Mouse (Mus musculus) lung, embryonic 15.5 days (tissue): ENCODE measurements around the gene Klhl9. TPM values are rescaled to one million over a fixed set of nuclear protein-coding genes. Genes with fewer than 3 reads are reported as not detected.
A peak's percentile ranks its signal among the peaks of the same experiment; 100 is the strongest.
"Not testable (repeated sequence)": the region's sequence is repeated elsewhere in the genome, so short reads cannot be mapped to it uniquely, and the experiment has no call there.

Experiments used
- ATAC-seq: fragments of 200-750 bp; cut with Nextera tagmentation; 2 replicates; pipeline ENCODE4 v1.8.0; 2017; ENCODE audit warnings: moderate number of reproducible peaks, borderline replicate concordance; ENCODE audit not compliant: low FRiP score, low TSS enrichment; ENCODE audit errors: extremely low read depth
- H3K27ac ChIP-seq: fragments of 300-500 bp; sonication (generic); 2 replicates; pipeline ENCODE4 v1.5.1; 2015; ENCODE audit warnings: moderate library complexity, mild to moderate bottlenecking, inconsistent platforms
- H3K27me3 ChIP-seq: fragments of 300-500 bp; sonication (generic); 2 replicates; pipeline ENCODE4 v1.6.1; 2015; ENCODE audit warnings: inconsistent platforms
- H3K36me3 ChIP-seq: fragments of 300-500 bp; sonication (generic); 2 replicates; pipeline ENCODE4 v1.6.1; 2015; ENCODE audit warnings: inconsistent platforms
- H3K4me1 ChIP-seq: fragments of 300-500 bp; sonication (generic); 2 replicates; pipeline ENCODE4 v1.6.1; 2015; ENCODE audit warnings: inconsistent platforms
- H3K4me2 ChIP-seq: fragments of 300-500 bp; sonication (generic); 2 replicates; pipeline ENCODE4 v1.6.1; 2015; ENCODE audit warnings: inconsistent platforms, mild to moderate bottlenecking, moderate library complexity
- H3K4me3 ChIP-seq: fragments of 300-500 bp; sonication (generic); 2 replicates; pipeline ENCODE4 v1.5.1; 2015; ENCODE audit warnings: mild to moderate bottlenecking, inconsistent platforms
- H3K9ac ChIP-seq: fragments of 300-500 bp; sonication (generic); 2 replicates; pipeline ENCODE4 v1.6.1; 2015; ENCODE audit warnings: inconsistent platforms
- H3K9me3 ChIP-seq: fragments of 300-500 bp; sonication (generic); 2 replicates; pipeline ENCODE4 v1.6.1; 2016; ENCODE audit warnings: inconsistent platforms
- WGBS: fragments of 180-500 bp; shearing (Covaris S2); methylation state at CpG from one replicate; pipeline ENCODE4 v1.1.7; 2015; 5-methylcytosine and 5-hydroxymethylcytosine counted together
- polyA plus RNA-seq: library from polyadenylated mRNA; unstranded; fragments of >200 nt; fragmentation: Nextera tagmentation; extraction: Ambion mirVana; gene quantifications from 2 replicates; pipeline ENCODE4 v1.2.1, GENCODE M21; 2015

The Klhl9 gene
- polyA plus RNA-seq, result 93.3 and 96.3 TPM in 2 replicates

DNA sequence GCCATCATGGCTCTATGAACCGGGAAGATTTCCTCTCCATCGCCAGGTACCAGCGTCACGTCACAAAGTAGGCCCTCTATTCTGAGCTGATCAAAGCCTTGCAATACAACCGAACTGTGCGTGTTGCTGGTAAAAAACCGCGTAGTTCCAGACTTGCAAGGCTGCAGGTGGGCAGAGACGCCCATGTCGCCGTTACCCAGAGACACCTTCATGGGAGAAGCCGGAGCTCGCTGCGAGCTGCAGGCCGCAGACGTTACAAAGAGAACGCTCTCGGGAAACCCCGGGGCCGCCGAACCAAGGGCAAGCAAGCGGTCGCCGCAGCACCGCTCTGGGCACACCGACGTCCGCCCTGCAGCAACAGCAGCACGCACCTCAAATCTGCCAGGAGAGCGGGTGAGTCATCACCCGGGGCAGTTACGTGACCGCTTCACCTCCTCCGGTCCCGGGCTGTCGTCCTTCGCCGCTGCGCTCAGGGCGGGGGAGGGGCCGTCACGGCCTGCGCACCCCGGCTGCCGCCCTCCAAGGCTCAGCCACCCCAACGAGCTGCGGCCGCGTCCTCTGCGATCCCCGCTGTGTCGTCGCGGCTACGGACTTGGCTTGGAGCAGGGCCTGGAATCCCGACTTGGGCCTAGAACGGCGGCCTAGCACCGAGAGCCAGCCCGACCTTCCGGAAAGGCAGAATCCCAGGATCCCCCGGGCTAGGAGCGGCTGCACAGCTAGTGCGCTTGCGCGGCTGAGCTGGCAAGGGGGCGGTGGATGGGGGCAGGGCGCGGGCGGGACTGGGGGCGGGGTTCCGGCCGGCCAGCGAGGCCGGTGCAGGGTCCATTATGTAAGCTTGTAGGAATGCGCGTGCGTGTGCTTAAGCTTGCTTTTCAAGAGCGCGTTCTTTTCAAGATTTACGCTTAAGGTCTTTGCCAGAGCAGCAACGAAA, at the start of gene Klhl9, which contains the start of gene Gm26566:
TSS of gene Klhl9 (minus strand) at position 675 of the 931 bp plus-strand sequence.
TSS of gene Gm26566 (plus strand) at position 15 of the 931 bp plus-strand sequence.
- H3K27ac ChIP-seq, result peak within 1 kb of the TSS; percentile 97
- H3K4me3 ChIP-seq, result peak within 1 kb of the TSS; percentile 85
- ATAC-seq, result peak; percentile 98
- H3K4me2 ChIP-seq, result peak within 1 kb of the TSS; percentile 71
- peak within 1 kb of the TSS; percentile 91 for H3K9ac ChIP-seq
- WGBS, result under 1% methylated on average over 72 of the region's 82 CpGs
- H3K4me1 ChIP-seq, result peaks cover 28% of the 10 kb centered on the region
- peaks cover 20% of the 10 kb centered on the region for H3K36me3 ChIP-seq
- H3K27me3 ChIP-seq, result no peaks in the 10 kb centered on the region
- no peaks in the 10 kb centered on the region for H3K9me3 ChIP-seq

DNA sequence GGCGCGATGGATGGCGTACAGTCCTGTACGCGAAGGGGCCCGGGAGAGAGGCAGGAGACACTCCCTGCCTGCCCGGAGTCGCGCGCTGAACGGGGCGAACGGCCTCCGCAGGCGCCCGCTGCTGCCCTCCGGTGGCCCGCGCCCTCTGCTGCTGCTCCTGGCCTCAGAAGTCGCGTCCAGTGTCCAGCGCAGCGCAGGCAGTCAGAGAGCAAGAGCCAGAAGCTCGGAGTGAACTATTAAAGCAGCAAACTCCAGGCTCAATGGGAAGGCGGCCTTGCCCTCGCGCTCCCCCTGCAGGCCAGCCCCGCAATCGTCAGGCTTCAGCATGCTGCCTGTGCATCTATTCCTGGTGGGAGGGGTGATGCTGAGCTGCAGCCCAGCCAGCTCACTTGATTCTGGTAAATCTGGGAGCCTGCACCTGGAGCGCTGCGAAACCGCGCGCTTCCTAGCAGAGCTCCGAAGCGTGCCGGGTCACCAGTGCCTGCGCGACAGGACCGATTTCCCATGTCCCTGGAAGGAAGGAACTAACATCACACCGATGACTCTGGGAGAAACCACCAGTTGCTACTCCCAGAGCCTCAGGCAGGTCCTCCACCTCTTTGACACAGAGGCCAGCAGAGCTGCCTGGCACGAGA, 41.2 kb upstream of the Klhl9 start:
- not testable (repeated sequence) for H3K4me1 ChIP-seq, ATAC-seq, H3K36me3 ChIP-seq, H3K9me3 ChIP-seq, H3K27me3 ChIP-seq
- Histone ChIP-seq H3K4me3 (peak overlapping the region; percentile 31), H3K9ac (peak overlapping the region; percentile 27; the same call in 1 of the 2 replicates), H3K4me2 (peak overlapping the region; percentile 50), H3K27ac (peak overlapping the region; percentile 77)
- WGBS, result 2% methylated on average over 41 of the region's 42 CpGs

DNA sequence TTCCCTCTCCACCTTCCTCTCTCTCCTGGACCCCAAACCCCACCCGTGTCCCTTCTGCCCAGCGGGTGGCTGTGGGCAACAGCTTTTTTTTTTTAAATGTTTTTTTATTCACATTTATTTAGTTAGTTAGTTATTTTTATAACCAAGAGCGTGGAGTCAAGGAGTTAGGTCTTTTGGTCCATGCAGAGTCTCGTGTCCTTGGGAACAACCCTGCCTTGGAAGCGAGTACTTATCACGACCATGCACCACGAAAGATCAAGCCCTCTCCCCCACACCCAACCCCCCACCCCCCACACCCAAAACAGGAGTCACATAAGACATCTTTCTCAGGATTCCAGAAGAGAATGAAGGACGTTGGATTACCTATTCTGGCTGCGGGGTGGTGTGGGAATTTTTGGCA, 40.1 kb upstream of the Klhl9 start:
- 47% methylated on average over 9 of the region's 9 CpGs for WGBS
- H3K27ac ChIP-seq, result not testable (repeated sequence)

DNA sequence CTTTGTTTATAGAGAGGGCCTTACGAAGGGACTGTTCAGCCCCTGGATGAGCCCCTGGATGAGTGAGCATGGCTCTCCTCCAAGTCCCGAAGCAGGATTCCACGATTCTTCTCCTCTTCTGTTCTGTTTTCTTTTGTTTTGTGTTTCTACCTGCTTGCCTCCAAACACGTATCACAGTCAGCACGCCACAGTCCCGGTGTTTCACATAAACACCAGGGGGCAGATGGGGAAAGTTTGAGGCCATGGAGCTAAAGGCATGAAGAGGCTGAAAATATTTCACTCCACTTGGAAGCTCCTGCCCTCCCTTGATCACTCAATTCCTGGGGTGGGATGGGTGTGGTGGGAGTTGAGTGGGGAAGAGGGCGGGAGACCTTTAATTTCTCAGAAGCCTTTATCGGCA, 39.5 kb upstream of the Klhl9 start:
- H3K27me3 ChIP-seq, H3K9ac ChIP-seq, H3K4me1 ChIP-seq, H3K27ac ChIP-seq, H3K4me2 ChIP-seq, H3K9me3 ChIP-seq, H3K4me3 ChIP-seq, ATAC-seq, H3K36me3 ChIP-seq: not testable (repeated sequence)
- WGBS, result 55% methylated on average over 6 of the region's 8 CpGs

More for the DNA sequence above, 40.1 kb upstream of the Klhl9 start:
- not testable (repeated sequence) for H3K9ac ChIP-seq, H3K4me1 ChIP-seq, H3K36me3 ChIP-seq, H3K27me3 ChIP-seq, ATAC-seq, H3K9me3 ChIP-seq, H3K4me2 ChIP-seq, H3K4me3 ChIP-seq

DNA sequence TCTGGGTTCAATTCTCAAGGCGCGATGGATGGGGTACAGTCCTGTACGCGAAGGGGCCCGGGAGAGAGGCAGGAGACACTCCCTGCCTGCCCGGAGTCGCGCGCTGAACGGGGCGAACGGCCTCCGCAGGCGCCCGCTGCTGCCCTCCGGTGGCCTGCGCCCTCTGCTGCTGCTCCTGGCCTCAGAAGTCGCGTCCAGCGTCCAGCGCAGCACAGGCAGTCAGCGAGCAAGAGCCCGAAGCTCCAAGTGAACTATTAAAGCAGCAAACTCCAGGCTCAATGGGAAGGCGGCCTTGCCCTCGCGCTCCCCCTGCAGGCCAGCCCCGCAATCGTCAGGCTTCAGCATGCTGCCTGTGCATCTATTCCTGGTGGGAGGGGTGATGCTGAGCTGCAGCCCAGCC, 38.2 kb upstream of the Klhl9 start:
- Histone ChIP-seq H3K27ac (peak overlapping the region; percentile 75), H3K4me3 (peak overlapping the region; percentile 35), H3K4me2 (peak overlapping the region; percentile 50)
- not testable (repeated sequence) for H3K4me1 ChIP-seq, ATAC-seq, H3K36me3 ChIP-seq, H3K9me3 ChIP-seq, H3K27me3 ChIP-seq, H3K9ac ChIP-seq
- under 1% methylated on average over 22 of the region's 28 CpGs for WGBS

DNA sequence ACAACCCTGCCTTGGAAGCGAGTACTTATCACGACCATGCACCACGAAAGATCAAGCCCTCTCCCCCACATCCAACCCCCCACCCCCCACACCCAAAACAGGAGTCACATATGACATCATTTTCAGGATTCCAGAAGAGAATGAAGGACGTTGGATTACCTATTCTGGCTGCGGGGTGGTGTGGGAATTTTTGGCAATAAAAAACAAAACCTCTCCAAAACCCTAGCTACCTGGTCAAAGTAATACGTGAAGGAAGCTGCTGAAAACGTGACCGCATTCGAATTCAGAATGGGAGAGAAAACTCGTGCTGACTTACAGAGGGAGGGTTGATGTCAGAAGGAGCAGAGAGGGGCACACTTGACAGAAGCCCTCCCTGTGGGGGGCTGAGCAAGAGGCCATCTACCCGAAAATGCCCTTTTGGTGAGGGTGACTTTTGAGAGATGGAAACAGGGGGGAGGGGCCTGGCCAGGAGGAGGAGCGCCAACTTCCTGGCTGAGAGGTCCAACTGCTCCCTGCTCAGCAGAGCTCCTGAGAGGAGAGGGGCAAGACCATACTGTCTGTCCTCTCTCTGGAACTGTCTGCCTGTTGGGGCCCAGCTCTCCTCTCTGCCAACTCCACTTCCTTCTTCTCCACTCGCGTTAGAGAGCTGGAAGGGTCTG, 37.5 kb upstream of the Klhl9 start, which contains the start of gene Gm13283:
TSS of gene Gm13283 (plus strand) at position 510 of the 659 bp plus-strand sequence.
- H3K4me2 ChIP-seq, result peak within 1 kb of the TSS; percentile 50
- H3K9me3 ChIP-seq, H3K36me3 ChIP-seq, H3K27me3 ChIP-seq, ATAC-seq, H3K4me1 ChIP-seq, H3K9ac ChIP-seq: not testable (repeated sequence)
- H3K27ac ChIP-seq, result peak within 1 kb of the TSS; percentile 75
- H3K4me3 ChIP-seq, result peak within 1 kb of the TSS; percentile 35
- 21% methylated on average over 7 of the region's 14 CpGs for WGBS

DNA sequence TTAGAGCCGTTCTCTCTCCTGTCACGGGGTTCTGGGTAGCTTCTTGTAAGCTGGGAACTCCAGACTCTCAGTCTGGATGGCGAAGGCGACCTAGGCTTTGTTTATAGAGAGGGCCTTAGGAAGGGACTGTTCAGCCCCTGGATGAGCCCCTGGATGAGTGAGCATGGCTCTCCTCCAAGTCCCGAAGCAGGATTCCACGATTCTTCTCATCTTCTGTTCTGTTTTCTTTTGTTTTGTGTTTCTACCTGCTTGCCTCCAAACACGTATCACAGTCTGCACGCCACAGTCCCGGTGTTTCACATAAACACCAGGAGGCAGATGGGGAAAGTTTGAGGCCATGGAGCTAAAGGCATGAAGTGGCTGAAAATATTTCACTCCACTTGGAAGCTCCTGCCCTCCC, 36.5 kb upstream of the Klhl9 start:
- H3K36me3 ChIP-seq, H3K27me3 ChIP-seq, H3K4me1 ChIP-seq, ATAC-seq, H3K9me3 ChIP-seq, H3K9ac ChIP-seq, H3K4me3 ChIP-seq, H3K4me2 ChIP-seq, H3K27ac ChIP-seq: not testable (repeated sequence)
- 82% methylated on average over 9 of the region's 9 CpGs for WGBS

DNA sequence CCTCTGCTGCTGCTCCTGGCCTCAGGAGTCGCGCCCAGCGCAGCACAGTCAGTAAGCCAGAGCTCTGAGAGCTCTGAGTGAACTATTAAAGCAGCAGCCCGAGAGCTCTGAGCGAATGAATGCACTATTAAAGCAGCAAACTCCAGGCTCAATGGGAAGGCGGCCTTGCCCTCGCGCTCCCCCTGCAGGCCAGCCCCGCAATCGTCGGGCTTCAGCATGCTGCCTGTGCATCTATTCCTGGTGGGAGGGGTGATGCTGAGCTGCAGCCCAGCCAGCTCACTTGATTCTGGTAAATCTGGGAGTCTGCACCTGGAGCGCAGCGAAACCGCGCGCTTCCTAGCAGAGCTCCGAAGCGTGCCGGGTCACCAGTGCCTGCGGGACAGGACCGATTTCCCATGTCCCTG, 35.4 kb upstream of the Klhl9 start:
- H3K4me1 ChIP-seq, H3K9me3 ChIP-seq, H3K27me3 ChIP-seq, H3K36me3 ChIP-seq: not testable (repeated sequence)
- Histone ChIP-seq H3K4me3 (peak overlapping the region; percentile 60), H3K9ac (peak overlapping the region; percentile 74; the same call in 1 of the 2 replicates), H3K27ac (peak overlapping the region; percentile 97), H3K4me2 (peak overlapping the region; percentile 85)
- peak; percentile 100 for ATAC-seq
- under 1% methylated on average over 19 of the region's 21 CpGs for WGBS

DNA sequence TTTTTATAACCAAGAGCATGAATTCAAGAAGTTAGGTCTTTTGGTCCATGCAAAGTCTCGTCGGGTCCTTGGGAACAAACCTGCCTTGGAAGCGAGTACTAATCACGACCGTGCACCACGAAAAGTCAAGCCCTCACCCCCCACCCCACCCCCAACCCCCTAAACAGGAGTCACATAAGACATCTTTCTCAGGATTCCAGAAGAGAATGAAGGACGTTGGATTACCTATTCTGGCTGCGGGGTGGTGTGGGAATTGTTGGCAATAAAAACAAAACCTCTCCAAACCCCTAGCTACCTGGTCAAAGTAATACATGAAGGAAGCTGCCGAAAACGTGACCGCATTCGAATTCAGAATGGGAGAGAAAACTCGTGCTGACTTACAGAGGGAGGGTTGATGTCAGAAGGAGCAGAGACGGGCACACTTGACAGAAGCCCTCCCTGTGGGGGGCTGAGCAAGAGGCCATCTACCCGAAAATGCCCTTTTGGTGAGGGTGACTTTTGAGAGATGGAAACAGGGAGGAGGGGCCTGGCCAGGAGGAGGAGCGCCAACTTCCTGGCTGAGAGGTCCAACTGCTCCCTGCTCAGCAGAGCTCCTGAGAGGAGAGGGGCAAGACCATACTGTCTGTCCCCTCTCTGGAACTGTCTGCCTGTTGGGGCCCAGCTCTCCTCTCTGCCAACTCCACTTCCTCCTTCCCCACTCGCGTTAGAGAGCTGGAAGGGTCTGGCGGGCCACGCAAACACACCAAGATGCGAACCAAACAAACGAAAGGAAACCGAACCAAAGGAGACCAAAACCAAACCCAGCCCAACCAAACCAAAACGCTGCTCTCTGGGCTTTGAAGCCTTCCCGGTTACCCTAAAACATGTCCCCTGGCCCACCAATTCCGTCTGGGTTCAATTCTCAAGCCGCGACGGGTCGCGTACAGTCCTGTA, 34.6 kb upstream of the Klhl9 start:
- H3K27me3 ChIP-seq, H3K36me3 ChIP-seq, H3K4me1 ChIP-seq, ATAC-seq, H3K9me3 ChIP-seq: not testable (repeated sequence)
- Histone ChIP-seq H3K4me3 (peak overlapping the region; percentile 60), H3K9ac (peak overlapping the region; percentile 74), H3K27ac (peak overlapping the region; percentile 97), H3K4me2 (peak overlapping the region; percentile 85)
- 10% methylated on average over 28 of the region's 31 CpGs for WGBS

DNA sequence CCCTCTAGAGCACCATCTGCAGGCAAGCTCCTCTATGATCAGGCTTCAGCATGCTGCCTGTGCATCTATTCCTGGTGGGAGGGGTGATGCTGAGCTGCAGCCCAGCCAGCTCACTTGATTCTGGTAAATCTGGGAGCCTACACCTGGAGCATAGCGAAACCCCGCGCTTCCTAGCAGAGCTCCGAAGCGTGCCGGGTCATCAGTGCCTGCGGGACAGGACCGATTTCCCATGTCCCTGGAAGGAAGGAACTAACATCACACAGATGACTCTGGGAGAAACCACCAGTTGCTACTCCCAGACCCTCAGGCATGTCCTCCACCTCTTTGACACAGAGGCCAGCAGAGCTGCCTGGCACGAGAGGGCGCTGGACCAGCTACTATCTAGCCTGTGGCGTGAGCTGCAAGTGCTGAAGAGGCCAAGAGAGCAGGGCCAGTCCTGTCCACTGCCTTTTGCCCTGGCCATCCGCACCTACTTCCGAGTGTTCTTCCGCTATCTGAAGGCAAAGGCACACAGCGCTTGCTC, 32.6 kb upstream of the Klhl9 start, which contains the start of gene Gm13271:
TSS of gene Gm13271 (plus strand) at position 51 of the 523 bp plus-strand sequence.
- not testable (repeated sequence) for H3K27ac ChIP-seq, H3K36me3 ChIP-seq, ATAC-seq, H3K27me3 ChIP-seq, H3K4me1 ChIP-seq, H3K4me3 ChIP-seq, H3K9ac ChIP-seq, H3K9me3 ChIP-seq, H3K4me2 ChIP-seq
- WGBS, result 74% methylated on average over 15 of the region's 15 CpGs

DNA sequence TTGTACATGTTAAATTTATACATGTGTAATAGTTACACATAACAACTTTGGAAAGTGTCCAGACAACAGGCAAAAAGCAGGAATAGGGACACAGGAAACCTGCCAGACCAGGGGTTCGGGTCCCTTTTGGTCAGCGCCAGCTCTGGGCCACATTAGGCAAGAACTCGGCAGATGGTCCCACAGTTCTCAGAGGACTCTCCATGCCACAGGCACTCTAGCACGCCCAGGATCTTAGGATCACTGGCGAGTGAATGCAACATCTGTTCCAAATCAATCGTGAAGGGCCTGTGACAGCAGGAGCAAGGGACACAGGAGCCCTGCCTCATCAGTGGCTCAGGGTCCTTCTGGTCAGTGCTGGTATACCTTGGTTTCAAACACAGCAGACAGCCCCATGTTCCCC, 27.7 kb upstream of the Klhl9 start:
- Histone ChIP-seq H3K4me3 (no peak overlapping the region), H3K27ac (no peak overlapping the region), H3K27me3 (no peaks in the 10 kb centered on the region), H3K9ac (no peak overlapping the region), H3K4me1 (0 out of 2 replicates have a peak, but pooled peaks cover 3% of the 10 kb centered on the region), H3K36me3 (no peaks in the 10 kb centered on the region), H3K9me3 (no peaks in the 10 kb centered on the region), H3K4me2 (no peak overlapping the region)
- no peak for ATAC-seq
- WGBS, result 51% methylated on average over 6 of the region's 6 CpGs
